Mouse (Mus musculus): ENCODE results near the gene Ifi206.

DNA sequence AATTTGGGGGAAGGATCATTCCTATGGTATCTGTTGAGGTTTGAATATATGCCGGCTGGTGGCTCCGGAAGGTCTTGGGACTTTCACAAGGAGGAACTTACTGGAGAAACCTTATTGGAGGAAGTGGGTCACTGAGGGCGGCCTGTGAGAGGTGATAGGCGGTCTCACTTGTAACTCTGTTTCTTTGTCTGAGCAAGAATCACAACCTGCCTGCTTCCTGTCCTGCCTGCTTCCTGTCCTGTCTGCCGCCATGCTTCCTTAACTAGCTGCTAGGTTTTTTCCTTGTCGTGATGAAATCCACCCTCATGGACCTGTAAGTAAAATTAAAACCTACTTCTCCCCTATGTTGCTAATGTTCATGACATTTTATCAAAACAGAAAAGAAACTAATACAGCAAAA, 70.5 kb downstream of the Ifi206 start:
- TF ChIP-seq CTCF (IDR thresholded peaks at IDR 0.05; ENCODE audit: low read depth) (no peak), EP300 (optimal IDR thresholded peaks at IDR 0.05) (no peak)
